Mouse (Mus musculus): ENCODE data around the gene Klk5. TPM values are rescaled to one million over a fixed set of nuclear protein-coding genes. Genes with fewer than 3 reads are reported as not detected.

Gene Klk5
- 18.1 and 25.3 TPM in 2 replicates for polyA plus RNA-seq (2015; fragmentation: Nextera tagmentation; extraction: Ambion mirVana)

DNA sequence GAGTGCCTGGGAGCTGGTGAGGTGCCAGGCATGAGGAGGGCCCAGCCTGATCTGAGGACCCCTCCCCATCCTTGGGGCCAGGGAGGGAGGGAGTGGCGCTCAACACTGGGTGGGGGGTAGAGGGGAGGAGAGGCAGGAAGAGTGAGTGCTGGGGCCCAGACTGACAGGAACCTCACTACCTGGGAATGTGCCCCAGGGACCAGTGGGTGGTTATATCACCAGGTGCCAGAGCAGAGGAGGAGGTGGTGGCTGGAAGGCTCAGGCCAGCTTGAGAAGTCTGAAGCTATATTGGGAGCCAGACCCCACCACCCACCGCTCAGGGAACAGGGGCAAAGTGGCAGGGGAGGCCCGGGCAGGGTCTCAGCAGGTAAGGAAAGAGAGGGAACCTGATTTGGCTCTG is at the start of gene Klk5:
TSS of gene Klk5 (plus strand) at position 271 of the 400 bp plus-strand sequence.
- Histone ChIP-seq H3K4me3 (no peak within 1 kb of the TSS), H3K4me2 (no peak within 1 kb of the TSS), H3K27ac (no peak within 1 kb of the TSS), H3K9me3 (no peaks in the 10 kb centered on the region), H3K27me3 (no peaks in the 10 kb centered on the region), H3K4me1 (no peaks in the 10 kb centered on the region), H3K9ac (no peak within 1 kb of the TSS), H3K36me3 (no peaks in the 10 kb centered on the region)
- WGBS: 32% methylated on average over 3 of the region's 3 CpGs
- ATAC-seq (ENCODE audit: insufficient number of reproducible peaks, low FRiP score, low TSS enrichment, low read depth): no peak

- no peak for ATAC-seq (ENCODE audit: insufficient number of reproducible peaks, low FRiP score, low TSS enrichment, low read depth)
- no peaks in the 10 kb centered on the region for H3K36me3 ChIP-seq
- peak overlapping the region; percentile 81 for H3K4me2 ChIP-seq
- no peak overlapping the region for H3K9ac ChIP-seq
- H3K27me3 ChIP-seq: peaks cover 17% of the 10 kb centered on the region
- peaks cover 21% of the 10 kb centered on the region for H3K4me1 ChIP-seq
- H3K4me3 ChIP-seq: peak overlapping the region; percentile 52
- no peak overlapping the region for H3K27ac ChIP-seq
- 8% methylated on average over 8 of the region's 8 CpGs for WGBS
- no peaks in the 10 kb centered on the region for H3K9me3 ChIP-seq
These were observed 45.4 kb upstream of the Klk5 start for GRCm38 (mm10) chr7:43796355-43796754.

- H3K9me3 ChIP-seq: no peaks in the 10 kb centered on the region
These were observed 44.4 kb upstream of the Klk5 start, which contains the start of gene Klk8 for GRCm38 (mm10) chr7:43797333-43797769. Gene Klk8, plus strand, starts transcription at chr7:43797577.

GRCm38 (mm10) chr7:43797844-43798462 is 43.8 kb upstream of the Klk5 start:
- 39% methylated on average over 13 of the region's 13 CpGs for WGBS
- Histone ChIP-seq H3K4me3 (peak overlapping the region; percentile 52), H3K36me3 (no peaks in the 10 kb centered on the region), H3K4me2 (peak overlapping the region; percentile 81), H3K9ac (0 out of 2 replicates have a peak overlapping the region, but pooled peaks have one; percentile 20), H3K27ac (no peak overlapping the region), H3K4me1 (peaks cover 21% of the 10 kb centered on the region), H3K9me3 (no peaks in the 10 kb centered on the region), H3K27me3 (peaks cover 17% of the 10 kb centered on the region)
- no peak for ATAC-seq (ENCODE audit: insufficient number of reproducible peaks, low FRiP score, low TSS enrichment, low read depth)

More at GRCm38 (mm10) chr7:43797333-43797769, 44.4 kb upstream of the Klk5 start, which contains the start of gene Klk8:
- Histone ChIP-seq H3K27me3 (peaks cover 17% of the 10 kb centered on the region), H3K36me3 (no peaks in the 10 kb centered on the region), H3K27ac (no peak within 1 kb of the TSS), H3K4me3 (peak within 1 kb of the TSS; percentile 52), H3K9ac (0 out of 2 replicates have a peak within 1 kb of the TSS, but pooled peaks have one; percentile 20), H3K4me2 (peak within 1 kb of the TSS; percentile 81), H3K4me1 (peaks cover 21% of the 10 kb centered on the region)
- ATAC-seq (ENCODE audit: insufficient number of reproducible peaks, low FRiP score, low TSS enrichment, low read depth): no peak
- WGBS: 0% methylated on average over 28 of the region's 28 CpGs

GRCm38 (mm10) chr7:43799876-43800275 is 41.9 kb upstream of the Klk5 start:
- WGBS: 61% methylated on average over 7 of the region's 7 CpGs
- Histone ChIP-seq H3K27ac (no peak overlapping the region), H3K9me3 (no peaks in the 10 kb centered on the region), H3K36me3 (no peaks in the 10 kb centered on the region), H3K9ac (no peak overlapping the region), H3K27me3 (peaks cover 17% of the 10 kb centered on the region), H3K4me2 (no peak overlapping the region), H3K4me1 (peaks cover 21% of the 10 kb centered on the region), H3K4me3 (no peak overlapping the region)
- no peak for ATAC-seq (ENCODE audit: insufficient number of reproducible peaks, low FRiP score, low TSS enrichment, low read depth)

DNA sequence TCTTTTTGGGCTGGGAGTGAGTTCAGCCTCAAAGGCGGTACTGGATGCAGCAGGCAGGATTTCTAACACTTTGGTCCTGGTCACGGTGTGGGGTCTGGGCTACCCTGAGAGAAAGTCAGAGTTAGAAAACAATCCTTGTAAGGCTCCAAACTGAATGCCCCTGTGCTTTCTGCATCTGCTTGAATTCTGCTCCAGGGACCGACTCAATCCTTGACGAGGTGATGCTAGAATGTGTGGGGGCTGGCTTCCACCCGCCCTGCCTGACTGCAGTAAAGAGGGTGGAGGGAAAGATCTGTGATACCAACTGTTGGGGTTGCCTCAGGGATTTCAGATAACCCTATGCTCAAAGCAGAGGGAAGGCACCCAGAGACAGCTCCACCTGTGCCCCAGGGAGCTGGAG is 30.8 kb upstream of the Klk5 start, which contains the start of gene Klk7:
TSS of gene Klk7 (plus strand) at position 301 of the 400 bp plus-strand sequence.
- Histone ChIP-seq H3K36me3 (no peaks in the 10 kb centered on the region), H3K4me1 (no peaks in the 10 kb centered on the region), H3K27ac (no peak within 1 kb of the TSS), H3K9me3 (no peaks in the 10 kb centered on the region), H3K9ac (no peak within 1 kb of the TSS), H3K27me3 (no peaks in the 10 kb centered on the region; the same call in 1 of the 2 replicates), H3K4me2 (no peak within 1 kb of the TSS), H3K4me3 (no peak within 1 kb of the TSS)
- ATAC-seq (ENCODE audit: insufficient number of reproducible peaks, low FRiP score, low TSS enrichment, low read depth): no peak
- WGBS: 31% methylated on average over 5 of the region's 5 CpGs

GRCm38 (mm10) chr7:43815211-43815610 is 26.6 kb upstream of the Klk5 start:
- no peak overlapping the region for H3K4me3 ChIP-seq
- 85% methylated on average over 7 of the region's 7 CpGs for WGBS
- H3K9ac ChIP-seq: no peak overlapping the region
- H3K9me3 ChIP-seq: no peaks in the 10 kb centered on the region
- no peak for ATAC-seq (ENCODE audit: insufficient number of reproducible peaks, low FRiP score, low TSS enrichment, low read depth)
- H3K4me2 ChIP-seq: no peak overlapping the region
- H3K4me1 ChIP-seq: no peaks in the 10 kb centered on the region
- no peaks in the 10 kb centered on the region; the same call in 1 of the 2 replicates for H3K27me3 ChIP-seq
- H3K36me3 ChIP-seq: no peaks in the 10 kb centered on the region
- no peak overlapping the region for H3K27ac ChIP-seq

GRCm38 (mm10) chr7:43816746-43817145 is 25.0 kb upstream of the Klk5 start:
- Histone ChIP-seq H3K9me3 (no peaks in the 10 kb centered on the region), H3K9ac (no peak overlapping the region), H3K4me2 (no peak overlapping the region), H3K27me3 (no peaks in the 10 kb centered on the region), H3K36me3 (no peaks in the 10 kb centered on the region), H3K27ac (no peak overlapping the region), H3K4me3 (no peak overlapping the region), H3K4me1 (no peaks in the 10 kb centered on the region)
- ATAC-seq (ENCODE audit: insufficient number of reproducible peaks, low FRiP score, low TSS enrichment, low read depth): no peak

GRCm38 (mm10) chr7:43821581-43821980 is 20.2 kb upstream of the Klk5 start:
- WGBS: 81% methylated on average over 7 of the region's 7 CpGs
- H3K27me3 ChIP-seq: no peaks in the 10 kb centered on the region
- H3K36me3 ChIP-seq: no peaks in the 10 kb centered on the region
- H3K9me3 ChIP-seq: no peaks in the 10 kb centered on the region
- H3K27ac ChIP-seq: no peak overlapping the region
- no peak for ATAC-seq (ENCODE audit: insufficient number of reproducible peaks, low FRiP score, low TSS enrichment, low read depth)
- H3K9ac ChIP-seq: no peak overlapping the region
- H3K4me2 ChIP-seq: no peak overlapping the region
- H3K4me1 ChIP-seq: no peaks in the 10 kb centered on the region
- H3K4me3 ChIP-seq: no peak overlapping the region

DNA sequence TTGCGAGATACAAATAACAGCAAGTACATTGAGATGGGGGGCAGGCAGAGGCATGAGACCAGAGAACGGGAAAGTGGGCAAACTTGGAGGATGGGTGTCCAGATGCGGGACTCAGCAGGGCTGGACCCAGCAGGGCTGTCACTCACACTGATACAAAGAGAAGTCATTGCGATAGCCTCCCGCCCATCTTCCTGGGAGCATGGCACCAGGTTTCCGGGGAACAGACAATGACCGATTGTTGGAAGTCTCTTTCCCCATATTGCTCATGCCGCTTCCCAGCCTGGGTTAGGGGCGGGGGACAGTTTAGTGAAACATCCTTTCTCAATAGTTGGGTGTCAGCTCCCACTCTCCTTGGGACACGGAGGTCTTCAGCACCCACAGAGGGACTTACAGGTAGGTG is 17.6 kb upstream of the Klk5 start, which contains the start of gene Klk6:
TSS of gene Klk6 (plus strand) at position 301 of the 400 bp plus-strand sequence.
- no peak for ATAC-seq (ENCODE audit: insufficient number of reproducible peaks, low FRiP score, low TSS enrichment, low read depth)
- Histone ChIP-seq H3K9me3 (no peaks in the 10 kb centered on the region), H3K4me3 (no peak within 1 kb of the TSS), H3K9ac (no peak within 1 kb of the TSS), H3K27me3 (no peaks in the 10 kb centered on the region), H3K36me3 (no peaks in the 10 kb centered on the region), H3K4me2 (no peak within 1 kb of the TSS), H3K27ac (no peak within 1 kb of the TSS), H3K4me1 (no peaks in the 10 kb centered on the region)
- WGBS: 86% methylated on average over 10 of the region's 10 CpGs

- Histone ChIP-seq H3K4me2 (no peak overlapping the region), H3K4me1 (no peaks in the 10 kb centered on the region), H3K4me3 (no peak overlapping the region), H3K9ac (no peak overlapping the region), H3K9me3 (no peaks in the 10 kb centered on the region), H3K27ac (no peak overlapping the region), H3K27me3 (no peaks in the 10 kb centered on the region), H3K36me3 (no peaks in the 10 kb centered on the region)
- WGBS: 79% methylated on average over 5 of the region's 5 CpGs
- no peak for ATAC-seq (ENCODE audit: insufficient number of reproducible peaks, low FRiP score, low TSS enrichment, low read depth)
These were observed 15.7 kb upstream of the Klk5 start for GRCm38 (mm10) chr7:43826056-43826455.

- no peak for ATAC-seq (ENCODE audit: insufficient number of reproducible peaks, low FRiP score, low TSS enrichment, low read depth)
- Histone ChIP-seq H3K27me3 (no peaks in the 10 kb centered on the region), H3K36me3 (no peaks in the 10 kb centered on the region), H3K9ac (no peak overlapping the region), H3K27ac (no peak overlapping the region), H3K9me3 (no peaks in the 10 kb centered on the region), H3K4me2 (no peak overlapping the region), H3K4me1 (no peaks in the 10 kb centered on the region), H3K4me3 (no peak overlapping the region)
- 81% methylated on average over 4 of the region's 4 CpGs for WGBS
These were observed 14.1 kb upstream of the Klk5 start for GRCm38 (mm10) chr7:43827706-43828105.

All from limb, embryonic 15.5 days (tissue).